Mouse (Mus musculus) retina, postnatal 7 days (tissue): ENCODE measurements around the gene Ccdc74a.
A peak's percentile ranks its signal among the peaks of the same experiment; 100 is the strongest.
"Not testable (repeated sequence)": the region's sequence is repeated elsewhere in the genome, so short reads cannot be mapped to it uniquely, and the experiment has no call there.

Source experiments
- DNase-seq: peaks from one replicate; pipeline ENCODE4 v3.0.0-alpha.2; 2012; ENCODE audit warnings: low read depth, low spot score

Gene Ccdc74a

DNA sequence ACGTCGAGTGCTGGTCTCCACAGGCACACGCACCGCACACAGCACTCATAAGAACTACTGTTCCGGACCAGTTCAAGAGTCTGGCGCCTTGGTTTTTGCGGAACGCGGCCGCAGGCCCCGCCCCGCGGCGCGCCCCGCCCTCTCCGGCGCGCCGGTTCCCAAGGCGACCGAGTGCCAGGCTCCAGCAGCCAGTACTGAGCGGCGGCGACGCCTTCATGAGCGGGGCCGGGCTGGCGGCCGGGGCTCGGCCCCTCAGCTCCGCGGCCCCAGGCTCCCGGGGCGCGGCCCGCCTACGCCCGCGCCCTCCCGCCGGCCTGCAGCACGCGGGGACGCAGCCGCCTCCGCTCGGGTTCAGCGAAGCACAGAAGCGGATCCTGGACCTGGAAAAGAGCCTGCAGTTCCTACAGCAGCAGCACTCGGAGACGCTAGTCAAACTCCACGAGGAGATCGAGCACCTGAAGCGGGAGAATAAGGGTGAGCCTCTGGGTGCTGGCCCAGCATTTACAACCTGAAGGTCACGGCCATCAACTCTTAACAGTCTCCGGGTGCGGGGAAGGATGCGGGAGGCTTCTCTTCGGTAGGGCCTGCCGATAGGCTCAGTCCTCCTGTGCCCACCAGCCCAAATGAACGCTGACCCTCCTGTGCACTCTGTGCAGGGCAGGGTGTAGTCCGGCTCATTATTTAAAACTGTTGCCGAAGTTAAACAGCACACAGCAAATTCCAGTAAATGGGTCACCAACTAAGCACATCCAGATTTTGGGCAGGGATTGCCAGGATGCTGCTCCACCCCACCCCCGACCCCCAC lies at the start of gene Ccdc74a:
TSS of gene Ccdc74a (plus strand) at position 161 of the 805 bp plus-strand sequence.
- peak; percentile 51 for DNase-seq

GRCm38 (mm10) chr16:17600944-17601562 lies 45.2 kb upstream of the Ccdc74a start:
- DNase-seq = no peak

DNA sequence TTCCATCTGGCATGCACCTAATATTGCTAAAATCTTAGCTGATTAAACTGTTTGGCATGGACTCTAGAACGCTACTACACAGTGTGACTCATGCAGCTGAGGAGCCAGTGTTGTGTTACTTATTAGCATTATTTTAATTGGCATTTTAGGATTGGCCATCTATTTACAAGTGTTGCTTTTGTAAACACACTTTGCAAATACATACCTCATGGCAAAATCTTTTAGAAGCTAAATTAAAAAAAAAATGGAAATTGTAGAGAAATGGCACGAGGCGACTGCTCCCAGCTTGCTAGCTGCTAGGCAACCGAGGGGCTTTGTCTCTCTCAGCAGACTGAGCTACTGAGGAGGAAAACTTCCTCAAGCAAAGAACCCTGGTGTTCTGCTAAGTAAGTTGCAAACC lies 41.3 kb upstream of the Ccdc74a start:
- DNase-seq = no peak

DNA sequence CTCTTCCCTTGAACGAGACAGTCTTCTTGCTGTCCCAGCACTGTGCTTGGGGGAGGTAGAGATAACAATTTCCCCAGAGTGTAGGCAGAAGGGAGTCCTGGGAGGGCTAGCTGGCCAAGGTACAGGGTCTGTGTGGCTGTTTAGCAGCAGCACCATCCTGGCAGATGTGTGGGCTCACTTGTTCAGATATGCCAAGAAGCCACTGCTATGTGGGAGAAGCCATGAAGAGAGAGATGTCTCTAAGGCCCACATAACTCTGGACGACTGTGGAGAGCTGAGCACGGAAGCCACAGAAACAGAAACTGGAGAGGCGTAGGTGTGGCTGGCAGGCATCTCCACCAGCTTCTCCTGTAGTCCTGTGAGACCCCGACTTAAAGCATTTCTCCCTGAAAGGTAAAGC lies 40.6 kb upstream of the Ccdc74a start:
- no peak for DNase-seq

DNA sequence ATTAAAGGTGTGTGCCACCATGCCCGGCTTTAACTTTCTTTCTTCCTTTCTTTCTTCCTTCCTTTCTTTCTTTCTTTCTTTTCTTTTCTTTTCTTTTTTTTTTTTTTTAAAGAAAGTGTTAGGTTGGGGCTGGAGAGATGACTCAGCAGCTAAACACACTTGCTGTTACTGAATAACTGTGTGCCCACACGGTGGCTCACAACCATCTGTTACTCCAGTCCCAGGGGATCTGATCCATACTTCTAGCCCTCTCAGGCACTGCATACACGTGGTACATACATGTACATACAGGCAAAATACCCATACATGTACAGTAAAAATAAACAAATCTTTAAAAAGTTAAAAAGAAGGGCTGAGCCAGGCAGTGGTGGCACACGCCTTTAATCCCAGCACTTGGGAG lies 34.9 kb upstream of the Ccdc74a start:
- no peak for DNase-seq

DNA sequence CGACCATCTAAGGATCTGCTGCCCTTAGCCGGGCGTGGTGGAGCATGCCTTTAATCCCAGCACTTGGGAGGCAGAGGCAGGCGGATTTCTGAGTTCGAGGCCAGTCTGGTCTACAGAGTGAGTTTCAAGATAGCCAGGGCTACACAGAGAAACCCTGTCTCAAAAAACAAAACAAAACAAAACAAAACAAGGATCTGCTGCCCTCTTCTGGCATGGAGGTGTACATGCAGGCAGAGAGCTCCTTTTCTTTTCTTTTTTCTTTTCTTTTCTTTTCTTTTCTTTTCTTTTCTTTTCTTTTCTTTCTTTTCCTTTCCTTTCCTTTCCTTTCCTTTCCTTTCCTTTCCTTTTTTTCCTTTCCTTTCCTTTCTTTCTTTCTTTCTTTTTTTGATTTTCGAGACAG lies 31.5 kb upstream of the Ccdc74a start:
- DNase-seq = not testable (repeated sequence)

GRCm38 (mm10) chr16:17616212-17616611 lies 30.1 kb upstream of the Ccdc74a start:
- DNase-seq = no peak

DNA sequence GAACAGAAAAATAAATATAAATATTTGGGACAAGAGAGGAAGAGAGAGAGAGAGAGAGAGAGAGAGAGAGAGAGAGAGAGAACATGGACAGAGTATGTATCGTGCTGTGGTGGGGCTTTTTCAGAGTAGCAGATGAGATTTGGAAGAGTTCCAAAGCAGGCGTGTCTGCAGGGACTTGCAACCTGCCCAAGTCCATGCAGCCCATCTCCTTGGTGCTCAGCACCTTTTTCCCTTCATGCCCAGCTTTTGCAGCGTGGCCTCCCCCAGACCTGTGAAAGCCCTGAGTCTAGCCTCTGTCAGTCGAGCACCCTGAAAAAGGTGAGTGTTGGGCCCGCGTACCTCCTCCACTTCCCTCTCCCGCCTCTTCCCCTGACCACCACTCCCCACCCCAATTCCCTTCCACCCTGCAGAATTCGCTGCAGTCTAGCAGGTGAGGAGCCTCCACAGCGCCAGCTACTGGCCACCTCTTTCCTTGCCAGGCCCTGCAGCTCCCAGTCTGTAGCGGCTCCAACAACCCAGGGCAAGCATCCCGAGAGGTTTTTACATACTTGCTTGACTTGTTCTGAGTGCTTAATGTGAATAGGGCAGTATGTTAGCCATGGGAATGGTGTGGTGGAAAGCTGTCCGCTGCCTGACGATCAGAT lies 28.2 kb upstream of the Ccdc74a start:
- DNase-seq = no peak

DNA sequence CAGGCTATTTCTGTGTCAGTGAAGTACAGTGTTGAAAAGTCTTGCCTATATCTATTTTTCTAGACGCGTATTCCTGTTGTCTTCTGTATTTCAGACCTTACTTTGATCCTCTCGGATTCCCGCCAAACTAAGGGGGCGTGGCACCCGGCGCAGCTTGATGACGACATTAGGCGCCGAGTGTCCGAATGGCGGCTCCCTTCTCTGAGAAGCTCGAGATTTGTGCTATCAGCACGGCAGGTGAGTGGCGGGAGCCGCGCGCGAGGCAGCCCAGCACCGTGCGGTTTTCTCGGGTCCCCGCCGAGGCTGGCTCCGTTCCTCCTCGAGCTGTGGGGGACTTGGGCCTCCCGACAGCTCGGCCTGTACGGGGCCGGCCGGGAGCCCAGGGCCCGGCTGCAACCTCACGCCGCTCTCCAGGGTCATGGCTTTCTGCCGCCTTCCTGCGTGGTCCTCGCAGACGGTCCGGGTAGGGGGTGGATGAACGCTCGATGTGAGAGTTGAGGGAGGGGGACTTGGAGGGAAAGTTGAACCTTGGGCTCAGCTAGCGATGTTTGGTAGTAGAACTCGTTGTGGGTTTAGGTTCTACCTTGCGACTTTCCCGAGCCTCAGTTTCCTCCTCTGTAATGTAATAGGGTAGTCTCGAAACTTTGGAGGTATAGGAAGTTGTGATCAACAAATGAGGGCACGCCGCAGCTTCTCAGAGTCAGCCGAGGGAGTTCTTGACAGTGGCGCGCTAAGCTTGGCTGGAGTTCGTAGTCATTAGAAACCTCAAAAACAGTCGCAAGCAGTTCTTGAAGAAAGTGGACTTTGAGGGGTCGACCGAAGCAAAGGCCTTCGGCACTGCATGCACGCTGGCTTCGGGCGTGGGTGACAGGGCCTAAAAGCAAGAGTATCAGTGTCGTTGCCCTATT lies 26.8 kb upstream of the Ccdc74a start, which contains the start of gene Smpd4:
TSS of gene Smpd4 (plus strand) at position 157 of the 908 bp plus-strand sequence.
- DNase-seq = peak; percentile 85

- DNase-seq = no peak
These were observed 24.3 kb upstream of the Ccdc74a start for GRCm38 (mm10) chr16:17621936-17622335.

DNA sequence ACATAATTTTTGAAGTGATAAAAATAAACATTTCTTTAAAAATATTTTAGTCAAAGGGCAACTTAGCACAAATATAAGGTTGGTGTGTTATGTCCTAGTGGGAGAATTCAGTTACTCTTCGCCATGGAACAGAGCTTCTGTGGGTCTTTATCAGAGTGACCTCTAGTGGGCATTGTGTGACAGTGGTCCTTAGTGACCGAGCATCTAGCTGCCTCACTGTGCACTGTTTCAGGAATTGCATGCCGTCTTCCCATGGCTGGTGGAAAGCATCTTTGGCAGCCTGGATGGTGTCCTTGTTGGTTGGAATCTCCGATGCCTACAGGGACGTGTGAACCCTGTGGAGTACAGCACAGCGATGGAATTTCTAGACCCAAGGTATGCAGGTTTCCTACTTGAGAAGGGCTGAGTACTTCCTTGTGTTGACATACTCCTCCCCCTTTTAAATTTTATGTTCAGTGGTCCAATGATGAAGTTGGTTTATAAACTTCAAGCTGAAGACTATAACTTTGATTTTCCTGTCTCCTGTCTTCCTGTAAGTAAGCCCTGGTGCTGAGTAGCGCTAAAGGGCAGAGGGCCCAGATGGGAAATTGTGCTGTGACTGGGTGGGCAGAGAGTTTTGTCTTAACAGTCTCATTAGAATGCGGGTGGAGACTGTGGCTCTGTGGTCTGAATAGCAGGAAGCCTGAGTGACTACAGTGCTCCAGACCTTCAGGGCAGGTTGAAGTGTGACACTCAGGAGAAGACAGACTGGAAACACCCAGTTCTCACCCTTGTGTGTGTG lies 20.6 kb upstream of the Ccdc74a start:
- no peak for DNase-seq

- no peak for DNase-seq
These were observed 20.1 kb upstream of the Ccdc74a start for GRCm38 (mm10) chr16:17626269-17626555.

GRCm38 (mm10) chr16:17632580-17632979 lies 13.7 kb upstream of the Ccdc74a start:
- DNase-seq = no peak

GRCm38 (mm10) chr16:17633481-17634181 lies 12.6 kb upstream of the Ccdc74a start:
- DNase-seq = no peak

- DNase-seq = no peak
These were observed 9.4 kb upstream of the Ccdc74a start for GRCm38 (mm10) chr16:17636904-17637303.

GRCm38 (mm10) chr16:17637610-17638009 lies 8.7 kb upstream of the Ccdc74a start:
- DNase-seq = no peak

DNA sequence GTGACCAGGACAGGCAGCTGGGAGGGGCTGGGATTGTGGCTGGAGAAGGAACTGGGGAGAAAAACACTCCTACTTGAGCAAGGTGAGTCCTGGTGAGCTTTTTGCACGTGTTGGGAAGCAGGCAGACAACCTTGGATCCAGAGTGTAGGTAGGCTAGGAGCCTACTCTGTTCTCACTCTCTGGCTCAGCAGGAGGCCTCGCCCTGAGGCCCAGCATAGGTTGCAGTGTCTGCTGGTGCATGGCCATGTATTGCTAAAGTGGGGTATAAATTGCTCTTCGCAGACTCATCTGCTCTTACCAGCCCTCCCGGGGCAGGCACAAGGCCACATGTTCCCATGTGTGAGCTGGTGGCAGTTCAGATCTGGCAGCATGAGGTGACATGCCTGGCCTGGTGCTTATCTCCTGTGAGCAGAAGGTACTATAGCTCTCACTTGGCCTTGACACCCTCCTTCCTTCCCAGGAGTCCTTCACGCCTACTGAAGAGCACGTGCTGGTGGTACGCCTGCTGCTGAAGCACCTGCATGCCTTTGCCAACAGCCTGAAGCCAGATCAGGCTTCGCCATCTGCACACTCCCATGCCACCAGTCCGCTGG lies 8.1 kb upstream of the Ccdc74a start:
- no peak for DNase-seq

DNA sequence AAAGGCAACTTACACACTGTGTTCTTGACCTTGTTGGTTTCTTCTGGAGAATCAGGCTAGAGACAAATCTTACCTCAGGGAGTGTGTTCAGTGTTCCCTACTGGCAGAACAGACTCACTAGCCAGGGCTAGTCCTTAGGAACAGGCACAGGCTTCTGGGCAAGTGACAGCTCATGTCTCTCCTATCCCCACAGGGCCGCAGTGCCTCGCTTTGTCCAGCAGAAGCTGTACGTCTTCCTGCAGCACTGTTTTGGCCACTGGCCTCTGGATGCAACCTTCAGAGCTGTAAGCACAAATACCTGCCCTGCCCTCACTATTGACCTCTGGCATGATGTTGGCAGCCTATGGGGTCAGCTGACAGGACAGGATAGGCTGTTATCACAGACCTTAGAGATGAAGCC lies 7.2 kb upstream of the Ccdc74a start:
- no peak for DNase-seq

DNA sequence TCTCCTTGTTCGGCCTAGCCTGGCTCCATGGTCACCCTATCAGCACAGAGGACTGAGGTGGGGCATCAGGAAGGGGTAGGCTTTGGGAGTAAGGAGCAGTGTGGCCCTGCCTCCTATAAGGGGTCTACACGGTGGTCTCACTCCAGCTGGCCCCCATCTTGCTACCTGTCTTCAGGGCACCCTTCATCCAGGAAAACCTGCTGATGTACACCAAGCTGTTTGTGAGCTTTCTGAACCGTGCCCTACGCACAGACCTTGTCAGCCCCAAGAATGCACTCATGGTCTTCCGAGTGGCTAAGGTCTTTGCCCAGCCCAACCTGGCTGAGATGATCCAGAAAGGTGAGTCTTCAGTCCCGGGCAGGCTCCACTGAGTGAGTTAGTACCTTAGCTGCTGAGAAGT lies 6.3 kb upstream of the Ccdc74a start:
- DNase-seq = no peak

DNA sequence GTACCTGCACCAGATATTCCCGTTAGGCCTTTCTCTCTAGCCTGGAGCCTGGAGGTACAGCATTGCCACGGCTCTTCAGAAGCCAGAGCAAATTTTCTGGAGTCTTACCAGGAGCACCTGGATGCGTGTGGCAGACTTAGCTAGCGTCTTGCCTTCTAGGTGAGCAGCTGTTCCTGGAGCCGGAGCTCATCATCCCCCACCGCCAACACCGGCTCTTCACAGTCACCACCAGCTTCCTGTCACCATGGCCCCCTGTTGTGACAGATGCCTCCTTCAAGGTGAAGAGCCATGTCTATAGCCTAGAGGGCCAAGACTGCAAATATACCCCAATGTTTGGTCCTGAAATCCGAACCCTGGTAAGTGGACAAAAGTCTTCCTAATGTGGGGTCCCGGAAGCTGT lies 5.6 kb upstream of the Ccdc74a start:
- DNase-seq = no peak
